Mouse (Mus musculus) MEL (cell line): Measurements from ENCODE around the gene Otoa.

Experiments
- CHD1 ChIP-seq: IDR thresholded peaks from 2 replicates; pipeline ENCODE4 v1.6.1; 2012; ENCODE audit warnings: low read depth, mild to moderate bottlenecking, inconsistent platforms, low read length, improper control_type of control experiment
- CTCF ChIP-seq, 3 experiments: IDR thresholded peaks in 2 of 3; conservative IDR thresholded peaks in 1 of 3; 2 replicates each; pipeline ENCODE4 v1.5.1; 2011 to 2012; ENCODE audit warnings: low read length in 3 of 3, low read depth in 2 of 3, mild to moderate bottlenecking in 2 of 3, improper control_type of control experiment in 1 of 3, inconsistent platforms in 1 of 3, mixed read lengths in 1 of 3, moderate library complexity in 1 of 3; ENCODE audit not compliant: control insufficient read depth in 1 of 3, insufficient read depth in 1 of 3, poor library complexity in 1 of 3, severe bottlenecking in 1 of 3
- EP300 ChIP-seq, 2 experiments: IDR thresholded peaks; 2 replicates each; pipeline ENCODE4 v1.6.1; 2011; ENCODE audit warnings: improper control_type of control experiment in 2 of 2, low read length in 2 of 2, low read depth in 1 of 2, mild to moderate bottlenecking in 1 of 2
- KAT2A ChIP-seq: conservative IDR thresholded peaks from 2 replicates; pipeline ENCODE4 v1.6.1; 2012; ENCODE audit warnings: low read depth, low read length, improper control_type of control experiment, inconsistent platforms
- MAZ ChIP-seq: IDR thresholded peaks from 2 replicates; pipeline ENCODE4 v1.6.1; 2012; ENCODE audit warnings: low read depth, mild to moderate bottlenecking, inconsistent platforms, low read length, improper control_type of control experiment
- POLR2A ChIP-seq, 2 experiments: IDR thresholded peaks; 2 replicates each; pipeline ENCODE4 v1.6.1; 2011 to 2012; ENCODE audit warnings: low read length in 2 of 2, mild to moderate bottlenecking in 2 of 2, control low read depth in 1 of 2, improper control_type of control experiment in 1 of 2, low read depth in 1 of 2, moderate library complexity in 1 of 2; ENCODE audit not compliant: control insufficient read depth in 1 of 2, insufficient read depth in 1 of 2, poor library complexity in 1 of 2
- POLR2AphosphoS5 ChIP-seq: IDR thresholded peaks from 2 replicates; pipeline ENCODE4 v1.6.1; 2012; ENCODE audit warnings: low read depth, borderline replicate concordance, mild to moderate bottlenecking, inconsistent platforms, low read length, moderate library complexity, mixed read lengths
- RAD21 ChIP-seq: IDR thresholded peaks from 2 replicates; pipeline ENCODE4 v1.6.1; 2011; ENCODE audit warnings: mild to moderate bottlenecking, low read depth, low read length, improper control_type of control experiment
- UBTF ChIP-seq: IDR thresholded peaks from 2 replicates; pipeline ENCODE4 v1.6.1; 2012; ENCODE audit warnings: low read depth, mild to moderate bottlenecking, inconsistent platforms, low read length, improper control_type of control experiment, moderate library complexity, borderline replicate concordance; ENCODE audit not compliant: insufficient read depth

DNA sequence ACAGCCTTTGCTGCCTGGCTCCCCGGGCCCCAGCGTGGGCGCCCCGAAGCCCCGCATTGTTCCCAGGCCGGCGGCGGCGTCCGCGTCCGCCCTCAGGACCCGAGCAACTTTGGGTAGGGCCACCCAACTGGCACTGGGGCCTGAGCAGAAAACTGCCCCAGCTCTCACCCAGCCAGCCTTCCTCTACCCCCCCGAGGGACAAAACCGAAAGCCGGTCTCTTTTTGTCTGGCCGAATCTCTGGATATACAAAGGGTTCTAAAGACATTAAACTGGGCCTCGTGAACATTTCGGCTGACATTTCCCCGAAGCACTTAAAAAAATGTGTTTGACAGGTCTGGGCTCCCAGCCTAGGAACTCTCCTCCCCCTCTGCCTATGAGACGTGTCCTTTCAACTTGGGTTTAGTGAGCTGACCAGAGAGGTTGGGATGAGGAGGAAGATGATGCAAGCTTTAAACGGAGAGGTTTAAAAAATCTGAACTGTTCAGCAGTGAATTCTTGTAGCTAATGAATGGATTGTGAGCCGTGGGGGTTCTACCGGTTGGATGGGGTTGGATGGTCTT, 46.2 kb upstream of the Otoa start:
- TF ChIP-seq RAD21 (no peak), CTCF (IDR thresholded peaks at IDR 0.05 in 2 of 3, conservative IDR thresholded peaks at IDR 0.05 in 1 of 3; ENCODE audit: control insufficient read depth in 1 of 3, insufficient read depth in 1 of 3, low read depth in 2 of 3, low read length in 3 of 3, poor library complexity in 1 of 3, severe bottlenecking in 1 of 3) (no peak), CHD1 (no peak; the same call in 1 of the 2 replicates), EP300 (IDR thresholded peaks at IDR 0.05; ENCODE audit: low read depth in 1 of 2, low read length in 2 of 2) (no peak), POLR2A (IDR thresholded peaks at IDR 0.05; ENCODE audit: control insufficient read depth in 1 of 2, insufficient read depth in 1 of 2, low read depth in 1 of 2, low read length in 2 of 2, poor library complexity in 1 of 2) (no peak), UBTF (no peak), MAZ (no peak), POLR2AphosphoS5 (no peak), KAT2A (no peak)
